Mouse (Mus musculus) heart, embryonic 16.5 days (tissue): Measurements from ENCODE around the gene Fam124a. TPM values are rescaled to one million over a fixed set of nuclear protein-coding genes. Genes with fewer than 3 reads are reported as not detected.
"Not testable (repeated sequence)": the region's sequence is repeated elsewhere in the genome, so short reads cannot be mapped to it uniquely, and the experiment has no call there.

Source experiments
- ATAC-seq: fragments of 200-750 bp; cut with Nextera tagmentation; replicated peaks from 2 replicates; pipeline ENCODE4 v1.8.0; 2017; ENCODE audit warnings: moderate number of reproducible peaks; ENCODE audit not compliant: insufficient read depth, low FRiP score; ENCODE audit errors: extremely low read depth
- H3K27ac ChIP-seq: fragments of 300-500 bp; sonication (generic); 2 replicates; pipeline ENCODE4 v1.5.1; 2014; ENCODE audit warnings: mild to moderate bottlenecking, low read length, control low read depth, moderate library complexity
- H3K27me3 ChIP-seq: fragments of 300-500 bp; sonication (generic); 2 replicates; pipeline ENCODE4 v1.6.1; 2014; ENCODE audit warnings: low read length, mixed read lengths; ENCODE audit not compliant: control insufficient read depth, insufficient read depth
- H3K36me3 ChIP-seq: fragments of 300-500 bp; sonication (generic); 2 replicates; pipeline ENCODE4 v1.6.1; 2014; ENCODE audit not compliant: control insufficient read depth, insufficient read depth
- H3K4me1 ChIP-seq: fragments of 300-500 bp; sonication (generic); 2 replicates; pipeline ENCODE4 v1.6.1; 2014; ENCODE audit warnings: low read length, mixed read lengths; ENCODE audit not compliant: control insufficient read depth, insufficient read depth
- H3K4me2 ChIP-seq: fragments of 300-500 bp; sonication (generic); 2 replicates; pipeline ENCODE4 v1.6.1; 2014; ENCODE audit warnings: low read depth, mild to moderate bottlenecking, control low read depth, low read length
- H3K4me3 ChIP-seq: fragments of 300-500 bp; sonication (generic); 2 replicates; pipeline ENCODE4 v1.5.1; 2014; ENCODE audit warnings: mild to moderate bottlenecking, control low read depth, low read length
- H3K9ac ChIP-seq: fragments of 300-500 bp; sonication (generic); 2 replicates; pipeline ENCODE4 v1.6.1; 2014; ENCODE audit warnings: low read length, control low read depth
- H3K9me3 ChIP-seq: fragments of 300-500 bp; sonication (generic); replicated peaks from 2 replicates; pipeline ENCODE4 v1.6.1; 2016; ENCODE audit warnings: low read length; ENCODE audit not compliant: control insufficient read depth
- WGBS: fragments of 180-500 bp; shearing (Covaris S2); extraction: QIAGEN DNeasy Blood & Tissue Kit; methylation state at CpG from one replicate; pipeline ENCODE4 v1.1.7; 2014; 5-methylcytosine and 5-hydroxymethylcytosine counted together
- polyA plus RNA-seq: library from polyadenylated mRNA; unstranded; fragments of >200 nt; fragmentation: Nextera tagmentation; extraction: Ambion mirVana; gene quantifications from 2 replicates; pipeline ENCODE4 v1.2.1, GENCODE M21; 2015

The Fam124a gene
- polyA plus RNA-seq, 1 experiment from 2014 or later: 3.6 TPM

- WGBS: 60% methylated on average over 7 of the region's 7 CpGs
Observed at GRCm38 (mm10) chr14:62563679-62564078, 8.1 kb downstream of the Fam124a start.

GRCm38 (mm10) chr14:62566821-62567220 lies 11.3 kb downstream of the Fam124a start, which contains the start of gene Gm4131:
Gene Gm4131, minus strand, starts transcription at chr14:62566921.
- not testable (repeated sequence) for ATAC-seq
- WGBS: 83% methylated on average over 9 of the region's 9 CpGs

More at GRCm38 (mm10) chr14:62563679-62564078, 8.1 kb downstream of the Fam124a start:
- Histone ChIP-seq H3K27ac (no peak overlapping the region), H3K9ac (no peak overlapping the region), H3K36me3 (no peaks in the 10 kb centered on the region), H3K9me3 (no peaks in the 10 kb centered on the region), H3K4me3 (no peak overlapping the region), H3K4me2 (no peak overlapping the region), H3K4me1 (no peaks in the 10 kb centered on the region), H3K27me3 (no peaks in the 10 kb centered on the region)
- no peak for ATAC-seq

GRCm38 (mm10) chr14:62569463-62569862 lies 13.9 kb downstream of the Fam124a start:
- no peaks in the 10 kb centered on the region for H3K36me3 ChIP-seq
- 74% methylated on average over 5 of the region's 5 CpGs for WGBS
- H3K4me1 ChIP-seq: no peaks in the 10 kb centered on the region
- no peak overlapping the region for H3K4me2 ChIP-seq
- no peak overlapping the region for H3K4me3 ChIP-seq
- H3K9ac ChIP-seq: no peak overlapping the region
- H3K27ac ChIP-seq: peak overlapping the region; percentile 53
- no peaks in the 10 kb centered on the region for H3K9me3 ChIP-seq
- ATAC-seq: no peak
- no peaks in the 10 kb centered on the region for H3K27me3 ChIP-seq

More at GRCm38 (mm10) chr14:62566821-62567220, 11.3 kb downstream of the Fam124a start, which contains the start of gene Gm4131:
- not testable (repeated sequence) for H3K4me3 ChIP-seq, H3K36me3 ChIP-seq, H3K27ac ChIP-seq, H3K9ac ChIP-seq, H3K4me2 ChIP-seq, H3K4me1 ChIP-seq, H3K27me3 ChIP-seq, H3K9me3 ChIP-seq

GRCm38 (mm10) chr14:62570299-62570698 lies 14.8 kb downstream of the Fam124a start:
- Histone ChIP-seq H3K4me1 (no peaks in the 10 kb centered on the region), H3K9me3 (no peaks in the 10 kb centered on the region), H3K9ac (no peak overlapping the region), H3K36me3 (no peaks in the 10 kb centered on the region), H3K27me3 (no peaks in the 10 kb centered on the region), H3K4me2 (no peak overlapping the region), H3K4me3 (no peak overlapping the region), H3K27ac (peak overlapping the region; percentile 53)
- no peak for ATAC-seq
- WGBS: 28% methylated on average over 4 of the region's 4 CpGs

- Histone ChIP-seq H3K36me3 (no peaks in the 10 kb centered on the region), H3K27me3 (no peaks in the 10 kb centered on the region), H3K9ac (no peak overlapping the region), H3K4me1 (no peaks in the 10 kb centered on the region), H3K4me3 (no peak overlapping the region), H3K9me3 (no peaks in the 10 kb centered on the region), H3K4me2 (no peak overlapping the region), H3K27ac (no peak overlapping the region)
- WGBS: 2% methylated on average over 2 of the region's 3 CpGs
- no peak for ATAC-seq
Observed at GRCm38 (mm10) chr14:62573454-62573853, 17.9 kb downstream of the Fam124a start.

- WGBS: 77% methylated on average over 6 of the region's 6 CpGs
Observed at GRCm38 (mm10) chr14:62574906-62575305, 19.4 kb downstream of the Fam124a start.

GRCm38 (mm10) chr14:62575862-62576261 lies 20.3 kb downstream of the Fam124a start:
- Histone ChIP-seq H3K9ac (no peak overlapping the region), H3K27me3 (no peaks in the 10 kb centered on the region), H3K4me3 (no peak overlapping the region), H3K27ac (no peak overlapping the region), H3K4me1 (no peaks in the 10 kb centered on the region), H3K9me3 (no peaks in the 10 kb centered on the region), H3K36me3 (no peaks in the 10 kb centered on the region), H3K4me2 (no peak overlapping the region)
- 70% methylated on average over 8 of the region's 8 CpGs for WGBS
- ATAC-seq: no peak

More at GRCm38 (mm10) chr14:62574906-62575305, 19.4 kb downstream of the Fam124a start:
- H3K27ac ChIP-seq: no peak overlapping the region
- no peak for ATAC-seq
- no peaks in the 10 kb centered on the region for H3K27me3 ChIP-seq
- H3K4me3 ChIP-seq: no peak overlapping the region
- H3K4me1 ChIP-seq: no peaks in the 10 kb centered on the region
- no peak overlapping the region for H3K9ac ChIP-seq
- H3K9me3 ChIP-seq: no peaks in the 10 kb centered on the region
- no peaks in the 10 kb centered on the region for H3K36me3 ChIP-seq
- H3K4me2 ChIP-seq: no peak overlapping the region

GRCm38 (mm10) chr14:62580945-62581344 lies 25.4 kb downstream of the Fam124a start:
- no peak overlapping the region for H3K9ac ChIP-seq
- H3K36me3 ChIP-seq: no peaks in the 10 kb centered on the region
- no peak overlapping the region for H3K4me2 ChIP-seq
- H3K27ac ChIP-seq: no peak overlapping the region
- no peak for ATAC-seq
- WGBS: 90% methylated on average over 3 of the region's 3 CpGs
- H3K9me3 ChIP-seq: no peaks in the 10 kb centered on the region
- no peaks in the 10 kb centered on the region for H3K27me3 ChIP-seq
- H3K4me1 ChIP-seq: no peaks in the 10 kb centered on the region
- H3K4me3 ChIP-seq: no peak overlapping the region

GRCm38 (mm10) chr14:62581768-62582167 lies 26.2 kb downstream of the Fam124a start:
- Histone ChIP-seq H3K36me3 (no peaks in the 10 kb centered on the region), H3K4me3 (no peak overlapping the region), H3K4me2 (no peak overlapping the region), H3K27ac (no peak overlapping the region), H3K4me1 (no peaks in the 10 kb centered on the region), H3K27me3 (no peaks in the 10 kb centered on the region), H3K9me3 (no peaks in the 10 kb centered on the region), H3K9ac (no peak overlapping the region)
- ATAC-seq: no peak
- WGBS: 76% methylated on average over 9 of the region's 9 CpGs
